Mouse (Mus musculus): ENCODE results near the gene Hykk.

- no peak for TF ChIP-seq CTCF (IDR thresholded peaks at IDR 0.05; ENCODE audit: low read depth, low read length)
- TF ChIP-seq TAL1 (conservative IDR thresholded peaks at IDR 0.05; ENCODE audit: low read depth, low read length), result no peak
Observed at GRCm38 (mm10) chr9:54946256-54946655, 29.2 kb downstream of the Hykk start.

All from G1E (cell line).